Mouse (Mus musculus): Measurements from ENCODE around the gene Tmem184b.

DNA sequence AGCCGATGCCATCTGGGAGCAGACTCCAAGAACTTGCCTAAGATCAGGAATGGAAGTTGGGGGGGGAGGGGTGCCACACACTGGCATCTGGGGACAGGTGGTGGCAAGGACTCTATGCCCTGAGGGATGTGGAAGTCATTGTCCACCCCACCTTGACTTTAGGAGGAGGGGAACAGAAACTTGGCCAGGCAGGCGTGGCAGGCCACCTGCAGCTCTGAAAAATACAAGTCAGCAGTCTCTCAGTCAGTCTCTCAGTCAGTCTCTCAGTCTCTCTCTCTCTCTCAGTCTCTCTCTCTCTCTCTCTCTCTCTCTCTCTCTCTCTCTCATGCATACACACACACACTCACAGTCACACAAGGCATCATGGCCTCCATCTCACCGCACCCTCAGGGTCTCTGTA lies 14.9 kb upstream of the Tmem184b start:
- TF ChIP-seq CTCF (conservative IDR thresholded peaks at IDR 0.05; ENCODE audit: insufficient read depth, insufficient read length, low read depth, low read length) (no peak), POLR2A (IDR thresholded peaks at IDR 0.05; ENCODE audit: low read depth, low read length) (no peak)

Data from kidney, adult 2 months (tissue).